Mouse (Mus musculus) liver, postnatal 0 days (tissue): ENCODE measurements at regions not wholly inside any gene's neighbourhood (a gene's known extent, or its start where the extent isn't known, plus 50 kb on each side); places are given as distances from the start of the nearest gene placed in this dataset.

Experiments
- CTCF ChIP-seq: sonication (generic); IDR thresholded peaks from 2 replicates; pipeline ENCODE4 v1.5.1; 2016; ENCODE audit warnings: antibody characterized with exemption, low read depth
- EP300 ChIP-seq: IDR thresholded peaks from 2 replicates; pipeline ENCODE4 v1.6.1; 2016; ENCODE audit warnings: antibody characterized with exemption, low read depth, mild to moderate bottlenecking

DNA sequence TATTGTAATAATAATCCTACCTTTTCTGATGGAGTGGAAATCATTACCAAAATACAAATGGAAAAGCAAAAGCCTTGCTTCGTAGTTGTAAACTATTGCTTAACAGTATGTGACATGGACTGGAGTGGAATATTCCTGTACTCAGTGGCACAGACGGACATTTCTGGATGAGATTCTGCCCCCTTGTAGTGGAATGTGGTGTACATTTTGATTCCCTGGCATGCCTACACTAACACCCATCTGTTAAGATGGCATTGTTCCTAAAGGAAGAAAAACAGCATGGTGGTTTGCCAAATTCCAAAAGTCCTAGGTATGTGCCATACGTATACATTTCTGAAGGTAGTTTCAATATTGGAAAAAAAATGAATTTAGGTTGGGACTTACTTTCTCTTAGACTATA, 258.9 kb downstream of the Etv1 start:
- no peak for TF ChIP-seq CTCF
- TF ChIP-seq EP300 = no peak
